Mouse (Mus musculus) ovary, postnatal 10 days (tissue): ENCODE data around the gene Nat8f5.
"Not testable (repeated sequence)": the region's sequence is repeated elsewhere in the genome, so short reads cannot be mapped to it uniquely, and the experiment has no call there.

Experiments
- DNase-seq: peaks from one replicate; pipeline ENCODE4 v3.0.0; 2022; ENCODE audit warnings: low spot score

The Nat8f5 gene

GRCm38 (mm10) chr6:85820837-85821236 lies at the start of gene Nat8f5, which contains the start of gene Nat8f6:
TSS of gene Nat8f5 (minus strand) at chr6:85820972.
TSS of gene Nat8f6 (minus strand) at chr6:85820954.
- no peak for DNase-seq

GRCm38 (mm10) chr6:85869006-85869405 lies 48.2 kb upstream of the Nat8f5 start, which contains the start of gene Nat8f2:
TSS of gene Nat8f2 (minus strand) at chr6:85869158.
- not testable (repeated sequence) for DNase-seq

- no peak for DNase-seq
Observed at GRCm38 (mm10) chr6:85867726-85868690, 47.2 kb upstream of the Nat8f5 start.

DNA sequence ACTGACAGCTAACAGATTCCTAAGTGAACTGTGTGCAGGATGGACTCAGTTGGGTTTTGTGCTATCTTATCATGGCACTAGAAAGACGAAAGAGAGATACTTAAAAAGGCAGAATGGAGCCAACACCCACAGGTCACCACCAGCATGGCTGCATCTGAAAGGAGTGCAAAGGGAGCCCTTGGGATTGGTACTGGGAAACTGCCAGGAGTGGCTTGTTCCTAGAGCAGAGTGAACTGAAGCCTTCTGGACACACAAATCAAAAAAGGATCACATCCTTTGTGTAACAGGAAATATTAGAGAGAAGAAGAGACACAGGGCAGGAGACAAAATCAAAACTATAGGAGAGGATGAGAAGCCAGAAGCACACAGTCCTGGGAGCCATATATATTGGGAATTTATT lies 46.2 kb upstream of the Nat8f5 start:
- DNase-seq: not testable (repeated sequence)

DNA sequence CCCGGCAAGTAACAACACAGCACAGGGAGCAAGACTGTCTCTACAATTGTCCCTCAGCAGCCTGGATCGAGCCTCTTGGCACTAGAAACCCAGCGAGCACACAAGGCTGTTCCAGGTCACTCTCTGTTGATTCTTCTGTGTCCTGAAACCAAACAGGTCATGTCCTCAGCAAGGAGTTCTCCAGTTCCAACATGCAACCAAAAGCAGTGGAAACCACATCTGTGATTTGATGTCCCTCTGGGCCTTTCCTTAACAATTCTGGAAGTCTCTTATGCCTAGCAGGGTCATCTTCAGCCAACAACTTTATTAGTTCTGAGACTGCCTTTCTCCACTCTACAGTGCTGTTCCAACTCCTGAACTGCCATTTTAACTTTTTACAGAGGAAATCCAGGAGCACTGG lies 45.4 kb upstream of the Nat8f5 start:
- not testable (repeated sequence) for DNase-seq

- not testable (repeated sequence) for DNase-seq
Observed at GRCm38 (mm10) chr6:85864900-85865639, 44.3 kb upstream of the Nat8f5 start.

- DNase-seq: no peak
Observed at GRCm38 (mm10) chr6:85863840-85864239, 43.1 kb upstream of the Nat8f5 start.

DNA sequence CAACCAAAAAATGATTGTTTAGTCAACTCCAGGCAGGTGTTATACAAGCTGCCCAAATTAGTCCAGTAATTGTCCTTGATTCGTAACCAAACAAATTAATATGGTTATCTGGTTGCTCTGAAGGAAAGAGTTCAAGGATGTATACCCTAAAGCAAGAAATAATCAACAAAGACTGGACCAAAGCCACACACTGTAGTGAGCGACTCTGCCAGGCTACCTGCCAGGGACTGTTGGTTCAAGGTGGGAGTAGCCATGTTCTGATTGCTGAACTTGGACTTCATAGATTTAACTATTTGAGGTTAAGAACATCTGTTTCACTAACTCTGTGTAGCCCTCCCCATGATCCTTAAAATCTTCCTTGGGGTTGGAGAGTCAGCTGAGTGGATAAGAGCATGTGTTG lies 42.4 kb upstream of the Nat8f5 start:
- no peak for DNase-seq

GRCm38 (mm10) chr6:85862565-85862964 lies 41.8 kb upstream of the Nat8f5 start:
- DNase-seq: no peak

- no peak for DNase-seq
Observed at GRCm38 (mm10) chr6:85861247-85861646, 40.5 kb upstream of the Nat8f5 start.

GRCm38 (mm10) chr6:85856194-85856678 lies 35.5 kb upstream of the Nat8f5 start:
- DNase-seq: no peak

GRCm38 (mm10) chr6:85853481-85853880 lies 32.7 kb upstream of the Nat8f5 start:
- DNase-seq: no peak

- no peak for DNase-seq
Observed at GRCm38 (mm10) chr6:85851062-85851773, 30.4 kb upstream of the Nat8f5 start.

DNA sequence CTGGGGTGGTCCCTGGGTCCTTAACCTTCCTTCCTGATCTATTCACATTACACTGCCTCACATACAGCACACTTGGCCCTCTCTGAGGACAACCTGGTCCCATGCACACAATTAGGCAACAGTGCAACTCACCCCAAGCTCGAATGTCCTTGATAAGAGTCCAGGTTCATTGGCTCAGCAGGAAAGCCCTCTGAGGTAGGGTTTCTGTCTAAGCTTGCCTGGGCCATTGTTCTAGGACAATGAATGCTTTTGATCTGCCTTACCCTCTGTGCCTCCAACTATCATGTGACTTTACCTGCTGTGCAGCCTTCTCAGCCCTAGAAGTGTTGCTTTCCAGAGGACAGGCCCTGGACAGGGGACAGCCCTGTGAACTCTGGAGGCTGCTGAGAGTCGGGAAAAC lies 28.5 kb upstream of the Nat8f5 start:
- DNase-seq: no peak

DNA sequence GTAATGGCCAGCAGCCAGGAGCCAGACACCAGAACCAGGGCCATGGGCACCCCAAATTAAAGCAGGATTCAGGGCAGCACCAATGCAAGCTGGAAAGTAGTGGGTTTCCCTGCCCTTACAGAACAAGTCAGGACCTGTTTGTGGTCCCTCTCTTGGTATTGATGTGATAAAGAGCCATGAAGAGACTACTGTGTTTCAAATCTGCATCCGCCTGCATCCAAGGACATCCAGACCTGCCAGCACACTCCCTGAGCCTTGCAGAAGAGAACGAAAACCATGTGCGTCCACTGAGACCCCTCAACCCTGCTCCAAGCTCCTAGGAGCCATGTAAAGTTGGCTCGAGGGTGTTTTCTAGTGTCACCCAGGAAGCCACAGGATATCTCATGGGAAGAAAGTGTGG lies 27.4 kb upstream of the Nat8f5 start:
- no peak for DNase-seq

GRCm38 (mm10) chr6:85846921-85847320 lies 26.1 kb upstream of the Nat8f5 start:
- no peak for DNase-seq

DNA sequence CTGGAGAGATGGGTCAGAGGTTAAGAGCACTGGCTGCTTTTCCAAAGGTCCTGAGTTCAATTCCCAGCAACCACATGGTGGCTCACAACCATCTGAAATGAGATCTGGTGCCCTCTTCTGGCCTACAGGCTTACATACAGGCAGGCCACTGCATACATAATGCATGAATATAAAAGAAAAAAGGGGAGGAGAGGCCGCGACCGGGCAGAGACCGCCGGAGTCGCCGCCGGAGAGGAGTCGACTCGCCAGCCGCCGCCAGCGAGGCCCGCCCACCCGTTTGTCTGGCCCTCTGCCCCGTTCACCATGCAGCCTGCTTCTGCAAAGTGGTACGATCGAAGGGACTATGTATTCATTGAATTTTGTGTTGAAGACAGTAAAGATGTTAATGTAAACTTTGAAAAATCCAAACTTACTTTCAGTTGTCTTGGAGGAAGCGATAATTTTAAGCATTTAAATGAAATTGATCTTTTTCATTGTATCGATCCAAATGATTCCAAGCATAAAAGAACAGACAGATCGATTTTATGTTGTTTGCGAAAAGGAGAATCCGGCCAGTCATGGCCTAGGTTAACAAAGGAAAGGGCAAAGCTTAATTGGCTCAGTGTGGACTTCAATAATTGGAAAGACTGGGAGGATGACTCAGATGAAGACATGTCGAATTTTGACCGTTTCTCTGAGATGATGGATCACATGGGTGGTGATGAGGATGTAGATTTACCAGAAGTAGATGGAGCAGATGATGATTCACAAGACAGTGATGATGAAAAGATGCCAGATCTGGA lies 23.1 kb upstream of the Nat8f5 start:
- DNase-seq: not testable (repeated sequence)

DNA sequence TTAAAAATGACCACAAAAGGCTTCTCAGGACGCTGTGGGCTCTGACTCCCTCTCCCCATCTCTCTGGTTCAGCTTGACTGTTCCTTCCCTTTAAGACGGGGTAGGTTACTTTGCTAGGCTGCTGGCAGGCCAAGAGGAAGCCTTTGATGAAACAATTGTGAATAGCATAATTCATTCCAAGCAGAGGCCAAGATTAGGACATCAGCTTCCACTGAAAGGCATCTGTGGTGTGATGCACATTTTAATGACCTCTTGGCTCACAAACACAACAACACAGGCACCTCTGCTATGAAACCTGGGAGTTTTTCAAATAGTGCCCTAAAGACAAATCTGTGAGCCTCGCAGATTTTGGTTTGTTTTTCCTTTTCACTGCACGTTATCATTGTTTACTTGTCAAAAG lies 19.2 kb upstream of the Nat8f5 start:
- no peak for DNase-seq

DNA sequence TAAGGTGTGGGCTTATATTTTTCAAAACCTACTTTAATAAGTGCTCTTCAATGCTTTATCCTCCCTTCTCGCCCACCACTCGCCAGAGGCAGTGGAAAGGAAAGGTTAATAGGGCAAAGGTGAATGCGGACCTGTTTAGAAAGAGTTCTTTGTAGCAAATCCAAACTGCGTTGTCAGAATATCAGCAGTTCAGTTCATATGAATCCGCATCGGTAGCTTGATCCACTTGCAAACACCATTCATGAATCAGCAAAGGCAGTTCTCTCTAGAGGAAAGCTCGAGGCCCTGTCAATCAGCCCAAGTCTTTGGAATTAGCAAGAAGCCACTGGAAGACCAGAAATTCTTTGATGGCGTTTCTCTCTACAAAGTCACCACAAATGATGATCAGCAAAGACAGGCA lies 17.9 kb upstream of the Nat8f5 start:
- no peak for DNase-seq

DNA sequence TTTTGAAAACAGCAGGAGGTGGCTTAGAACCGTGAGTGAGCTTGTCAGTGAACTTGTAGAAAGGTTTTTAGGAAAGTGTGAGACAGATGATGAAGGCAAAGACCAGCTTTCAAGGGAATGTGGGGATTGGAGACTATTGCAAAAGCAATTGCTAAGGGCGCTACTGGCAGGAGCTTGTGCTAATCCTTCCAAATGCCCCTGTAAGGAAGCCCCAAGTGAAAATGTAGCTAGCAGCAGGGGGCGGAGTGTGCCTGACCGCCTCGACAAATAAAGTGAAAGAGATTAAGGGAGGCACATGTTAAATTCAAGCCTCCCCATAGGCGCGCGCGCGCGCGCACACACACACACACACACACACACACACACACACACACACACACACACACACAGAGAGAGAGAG lies 16.5 kb upstream of the Nat8f5 start:
- not testable (repeated sequence) for DNase-seq

DNA sequence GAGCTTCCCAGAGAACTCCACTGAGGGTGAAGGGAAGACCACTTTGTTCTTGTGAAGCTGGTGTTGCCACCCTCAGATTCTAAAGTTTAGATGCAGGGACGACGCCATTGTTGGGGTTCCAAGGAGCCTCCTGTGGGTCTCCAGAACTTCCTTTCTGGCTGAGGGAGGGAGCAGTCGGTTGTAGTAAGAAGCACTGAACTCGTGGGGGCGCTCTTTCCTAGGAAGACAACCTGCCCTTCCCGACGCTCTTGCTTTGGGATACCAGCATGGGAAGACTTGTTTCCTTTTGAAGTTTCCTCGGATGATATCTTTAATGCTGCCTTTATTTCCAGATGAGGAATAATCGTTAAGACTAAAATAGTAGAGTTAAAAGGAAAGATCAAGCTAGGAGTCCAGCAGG lies 16.1 kb upstream of the Nat8f5 start:
- DNase-seq: not testable (repeated sequence)
